Mouse (Mus musculus): Measurements from ENCODE around the gene Fam193b. TPM values are rescaled to one million over a fixed set of nuclear protein-coding genes. Genes with fewer than 3 reads are reported as not detected.
"Not testable (repeated sequence)": the region's sequence is repeated elsewhere in the genome, so short reads cannot be mapped to it uniquely, and the experiment has no call there.

Fam193b gene
- polyA plus RNA-seq (2017; shearing (Covaris generic)), result 10 to 100 TPM; 21.6 to 26.7 TPM

GRCm38 (mm10) chr13:55571027-55571751, at the start of gene Fam193b:
TSS of gene Fam193b (minus strand) at chr13:55571120.
- peak; percentile 87 for ATAC-seq

- ATAC-seq, result no peak
Measured at GRCm38 (mm10) chr13:55620275-55620674, 49.4 kb upstream of the Fam193b start.

- no peak for ATAC-seq
Measured at GRCm38 (mm10) chr13:55619328-55619727, 48.4 kb upstream of the Fam193b start.

DNA sequence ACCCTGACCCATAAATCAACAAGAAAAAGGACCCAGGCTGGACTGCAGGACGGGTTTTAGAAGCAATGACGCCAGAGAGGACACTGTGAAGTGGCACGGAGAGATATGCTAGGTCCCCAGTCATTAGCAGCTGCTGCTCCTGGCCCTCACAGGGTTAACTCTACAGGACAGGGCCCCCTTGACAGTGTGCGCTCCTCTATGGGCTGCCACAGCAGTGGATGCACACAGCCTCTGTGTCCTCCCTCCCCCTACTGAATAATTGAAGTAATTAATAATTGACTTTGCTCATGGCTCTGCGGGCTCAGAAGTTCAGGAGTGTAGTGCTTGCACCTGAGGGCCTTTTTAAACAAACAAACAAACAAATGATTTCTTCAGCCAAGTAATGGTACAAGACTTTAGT, 42.6 kb upstream of the Fam193b start:
- no peak for ATAC-seq

DNA sequence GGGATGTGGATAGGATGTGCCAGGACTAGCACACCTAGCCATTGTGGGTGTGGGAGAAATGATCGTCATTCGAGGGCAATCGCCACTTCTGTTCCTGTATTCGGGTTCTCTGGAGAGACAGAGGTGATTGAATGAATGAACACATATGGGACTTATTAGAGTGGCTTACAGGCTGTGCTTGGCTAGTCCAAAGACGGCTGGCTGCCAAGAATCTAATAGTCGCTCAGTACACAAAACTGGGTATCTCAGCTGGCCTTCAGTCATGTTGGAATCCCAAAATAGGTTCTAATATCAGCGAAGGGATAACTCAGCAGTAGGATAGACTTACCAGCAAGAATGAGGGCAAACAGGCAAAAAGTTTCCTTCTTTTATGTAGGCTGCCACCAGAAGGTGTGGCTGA, 41.1 kb upstream of the Fam193b start:
- ATAC-seq, result no peak

- ATAC-seq, result no peak
Measured at GRCm38 (mm10) chr13:55607624-55608006, 36.7 kb upstream of the Fam193b start.

DNA sequence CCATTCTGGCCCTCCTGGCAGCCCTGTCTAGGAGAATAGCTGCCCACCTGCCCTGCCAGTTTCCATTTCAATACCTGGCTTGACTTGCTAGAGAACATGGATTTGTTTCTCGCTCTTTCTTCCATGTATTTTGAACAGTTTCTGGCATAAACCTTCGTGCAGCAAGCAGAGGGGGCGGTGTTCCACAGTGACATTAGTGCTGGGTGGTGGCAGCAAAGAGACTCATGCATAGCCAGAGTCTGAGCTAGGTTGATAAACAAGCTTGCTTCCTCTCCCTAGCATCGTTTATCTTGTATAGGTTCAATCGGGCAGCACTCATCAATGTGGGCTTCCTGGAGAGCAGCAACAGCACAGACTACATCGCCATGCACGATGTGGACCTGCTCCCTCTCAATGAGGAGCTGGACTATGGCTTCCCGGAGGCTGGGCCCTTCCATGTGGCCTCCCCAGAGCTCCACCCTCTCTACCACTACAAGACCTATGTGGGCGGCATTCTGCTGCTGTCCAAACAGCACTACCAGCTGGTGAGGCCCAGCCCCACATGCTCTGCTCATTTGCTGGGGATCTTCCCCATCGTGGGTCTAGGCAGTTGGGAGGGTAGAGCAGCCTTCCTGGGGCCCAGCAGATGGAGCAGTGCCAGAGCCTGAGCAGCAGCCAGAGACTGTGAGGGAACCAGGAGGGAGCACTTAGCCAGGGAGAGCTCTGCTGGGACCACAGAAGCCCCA, 36.1 kb upstream of the Fam193b start:
- no peak for ATAC-seq

DNA sequence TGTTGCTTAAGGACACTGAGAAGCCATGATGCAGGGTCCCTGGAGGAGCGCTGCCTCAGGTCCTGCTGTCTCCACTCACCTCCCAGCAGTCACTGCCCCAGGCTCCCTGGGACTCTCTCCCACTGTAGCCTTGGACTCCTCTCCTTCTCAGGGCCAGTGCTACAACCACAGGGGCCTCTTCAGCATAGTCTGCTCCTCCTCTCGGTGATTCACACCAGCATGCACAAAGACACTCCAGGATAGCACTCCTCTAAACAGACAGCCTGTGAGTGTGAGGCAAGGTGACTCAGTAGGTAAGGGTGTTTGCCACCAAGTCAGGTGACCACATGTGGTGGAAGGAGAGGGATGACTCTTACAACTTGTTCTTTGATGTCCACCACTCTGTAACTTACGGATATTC, 33.7 kb upstream of the Fam193b start:
- no peak for ATAC-seq

- no peak for ATAC-seq
Measured at GRCm38 (mm10) chr13:55601611-55602010, 30.7 kb upstream of the Fam193b start.

- ATAC-seq, result peak; percentile 83
Measured at GRCm38 (mm10) chr13:55600657-55601056, 29.7 kb upstream of the Fam193b start.

- ATAC-seq, result peak; percentile 64
Measured at GRCm38 (mm10) chr13:55599566-55600540, 28.9 kb upstream of the Fam193b start, which contains the start of gene B4galt7. TSS of gene B4galt7 (plus strand) at chr13:55599896.

DNA sequence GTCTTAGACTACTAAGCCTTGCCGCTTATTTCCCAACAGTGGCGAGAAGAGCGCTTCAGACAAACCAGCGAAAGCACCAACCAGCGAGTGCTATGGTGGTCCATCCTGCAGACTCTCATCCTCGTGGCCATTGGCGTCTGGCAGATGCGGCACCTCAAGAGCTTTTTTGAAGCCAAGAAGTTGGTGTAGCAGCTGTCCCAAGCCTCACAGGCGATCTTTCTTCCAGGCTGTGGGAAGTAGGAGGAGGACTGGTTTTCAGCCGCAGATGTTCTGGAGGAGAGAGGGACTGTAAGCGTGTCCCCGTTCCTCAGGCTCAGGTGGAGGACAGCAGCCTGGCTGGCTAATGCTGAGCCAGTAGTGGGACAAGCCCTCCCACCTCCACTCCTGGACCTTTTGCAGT, 25.9 kb upstream of the Fam193b start:
- ATAC-seq, result no peak

DNA sequence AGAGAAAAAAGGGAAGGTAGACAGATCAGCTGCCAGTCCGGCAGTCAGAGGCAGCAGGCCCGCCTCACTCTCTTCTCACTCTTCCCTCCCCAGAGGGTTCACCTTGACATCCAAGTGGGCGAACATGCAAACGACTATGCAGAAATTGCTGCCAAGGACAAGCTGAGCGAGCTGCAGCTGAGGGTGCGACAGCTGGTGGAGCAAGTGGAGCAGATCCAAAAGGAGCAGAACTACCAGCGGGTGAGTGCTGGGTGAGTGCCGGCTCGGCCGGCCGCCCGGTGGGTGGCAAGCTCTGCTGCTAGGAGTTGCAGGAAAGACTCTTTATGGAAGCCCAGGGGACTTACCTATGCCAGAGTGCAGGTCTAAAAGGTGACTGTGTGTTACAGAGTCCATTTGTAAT, 24.5 kb upstream of the Fam193b start:
- no peak for ATAC-seq

GRCm38 (mm10) chr13:55593254-55593747, 22.4 kb upstream of the Fam193b start:
- ATAC-seq, result peak; percentile 33

DNA sequence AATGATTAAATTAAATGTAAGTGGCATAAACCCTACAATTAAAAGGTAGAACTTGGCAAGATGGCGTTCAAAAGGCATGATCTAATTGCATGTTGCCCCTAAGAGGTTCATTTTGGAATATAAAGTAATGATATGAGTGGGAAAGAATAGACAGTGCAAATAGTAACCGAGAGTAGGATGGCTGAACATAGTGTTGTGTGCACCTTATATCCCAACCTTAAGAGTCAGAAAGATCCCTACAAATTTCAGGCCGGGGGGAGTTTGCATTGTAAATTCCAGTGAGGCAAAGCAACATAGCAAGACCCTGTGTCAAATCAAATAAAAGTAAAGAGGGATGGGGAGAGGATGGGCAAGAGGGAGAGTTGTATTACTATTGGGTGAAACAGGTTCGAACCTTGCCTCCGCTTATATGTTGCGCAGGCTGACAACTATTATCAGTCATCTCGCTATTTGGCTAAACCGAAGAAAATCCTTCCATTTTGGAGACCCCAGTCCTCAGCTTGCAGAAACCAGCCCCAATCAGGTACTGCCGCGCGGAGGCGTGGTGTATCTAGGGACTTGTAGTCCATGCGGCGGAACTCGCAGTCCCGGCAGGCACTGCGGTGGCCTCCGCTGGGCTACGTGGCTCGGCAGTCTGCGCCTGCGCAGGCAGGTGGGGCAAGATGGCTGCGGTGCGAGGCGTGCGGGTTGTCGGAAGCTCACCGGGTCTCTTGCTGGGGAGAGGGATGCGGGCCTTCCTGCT, 21.8 kb upstream of the Fam193b start:
- ATAC-seq, result peak; percentile 95

DNA sequence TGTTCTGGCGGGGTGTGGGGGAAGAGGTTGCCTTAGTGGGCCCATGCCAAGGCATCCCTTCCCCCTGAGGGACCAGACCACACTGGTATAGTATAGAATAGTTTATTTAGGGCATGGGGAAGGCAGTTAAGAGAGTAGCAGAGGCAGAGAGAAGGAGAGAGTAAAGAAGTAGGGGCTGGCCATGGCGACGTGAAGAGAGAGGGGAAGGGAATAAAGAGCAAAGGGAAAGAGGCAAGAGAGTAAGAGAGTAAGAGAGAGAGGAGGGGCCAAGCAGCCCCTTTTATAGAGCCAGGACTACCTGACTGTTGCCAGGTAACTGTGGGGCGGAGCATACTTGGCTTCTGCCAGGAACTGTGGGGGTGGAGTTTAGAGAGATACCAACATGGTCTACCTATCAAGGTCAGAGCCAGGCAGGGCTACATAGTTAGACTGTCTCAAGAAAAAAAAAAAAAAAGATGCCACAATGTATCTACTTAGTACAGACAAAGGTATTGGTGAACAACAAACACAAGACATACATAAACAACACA, 21.1 kb upstream of the Fam193b start:
- no peak for ATAC-seq

GRCm38 (mm10) chr13:55578086-55578485, 7.2 kb upstream of the Fam193b start:
- ATAC-seq, result no peak

- ATAC-seq, result not testable (repeated sequence)
Measured at GRCm38 (mm10) chr13:55576872-55577271, 6.0 kb upstream of the Fam193b start.

DNA sequence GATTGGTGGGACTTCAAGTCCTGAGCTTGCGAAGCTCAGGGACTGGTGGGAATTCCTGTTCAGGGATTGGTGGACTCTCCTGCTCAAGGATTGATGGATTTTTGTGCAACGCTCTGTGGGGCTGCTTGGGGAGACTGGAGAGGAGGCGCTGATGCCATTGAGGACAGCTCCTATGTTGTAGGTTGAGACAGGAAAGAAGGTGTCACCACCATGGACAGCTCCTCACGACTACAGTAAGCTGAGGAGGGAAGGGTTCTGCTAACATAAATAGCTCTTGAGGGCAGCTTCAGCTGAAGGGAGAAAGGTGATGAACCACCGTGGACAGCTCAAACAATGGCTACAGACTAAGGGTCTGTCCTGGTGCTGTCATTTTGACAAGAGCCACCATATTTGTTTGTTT, 5.0 kb upstream of the Fam193b start:
- ATAC-seq, result no peak

DNA sequence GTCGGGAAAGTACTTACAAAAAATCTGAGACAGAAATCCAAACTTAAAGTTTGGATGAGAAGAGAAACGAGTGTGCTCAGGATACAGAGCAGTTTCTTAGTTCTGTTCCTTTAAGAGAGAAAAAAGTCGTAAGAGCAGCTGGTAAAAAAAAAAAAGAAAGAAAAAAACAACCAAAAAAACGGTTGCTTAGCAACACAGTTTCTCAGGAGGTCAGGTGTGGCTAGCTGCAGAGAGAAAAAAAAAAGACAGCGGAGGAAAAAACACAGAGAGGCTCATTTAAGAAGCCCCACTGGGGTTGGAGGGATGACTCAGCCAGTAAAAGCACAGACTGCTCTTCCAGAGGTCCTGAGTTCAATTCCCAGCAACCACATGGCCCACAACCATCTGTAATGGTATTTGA, 3.4 kb upstream of the Fam193b start:
- ATAC-seq, result no peak

DNA sequence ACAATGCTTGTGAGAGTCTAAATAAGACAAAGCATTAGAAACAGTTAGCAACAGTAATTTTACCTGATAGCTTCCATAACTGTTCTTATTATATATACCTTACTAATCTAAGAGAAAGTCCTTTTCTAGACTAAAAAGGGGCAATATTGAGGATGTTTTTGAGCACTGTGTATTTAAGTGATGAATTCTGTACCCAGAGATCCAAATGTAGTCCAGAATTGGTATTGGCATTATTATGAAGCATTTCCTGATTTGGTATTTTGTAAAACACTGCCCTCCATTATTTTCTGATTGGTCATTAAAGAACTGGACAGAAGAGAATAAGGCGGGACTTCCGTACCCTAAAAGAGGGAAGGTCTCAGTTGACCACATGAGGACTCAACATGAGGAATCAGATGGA, 2.5 kb upstream of the Fam193b start, which contains the start of gene Tmed9:
Gene Tmed9, plus strand, starts transcription at position 301 of the 400 bp plus-strand sequence.
- ATAC-seq, result no peak

DNA sequence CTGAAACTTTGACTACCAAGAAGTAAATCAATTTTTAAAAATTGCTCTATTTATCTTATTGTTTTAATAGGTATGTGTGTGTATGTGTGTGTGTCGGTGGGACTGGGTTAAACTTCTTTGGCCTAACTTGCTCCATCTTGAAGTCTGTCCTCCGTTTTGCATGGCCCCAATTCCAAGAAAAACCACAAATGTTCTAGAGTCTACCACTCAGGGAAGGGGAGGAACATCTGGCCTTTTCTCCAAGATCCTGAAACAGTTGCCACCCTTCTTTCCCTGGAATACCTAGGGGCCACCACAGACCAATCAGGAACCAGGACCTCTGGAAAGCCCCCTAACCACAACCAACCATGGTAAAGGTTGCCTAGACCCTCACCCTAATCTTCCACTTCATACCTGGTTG, 1.1 kb upstream of the Fam193b start:
- ATAC-seq, result no peak

All from activated CD4-positive, CD25-positive, alpha-beta regulatory T cell, adult 4 months (primary cell).